Mouse (Mus musculus): ENCODE results near the gene Vsig10. TPM values are rescaled to one million over a fixed set of nuclear protein-coding genes. Genes with fewer than 3 reads are reported as not detected.

The Vsig10 gene
- total and polyA plus RNA-seq, 2 experiments, result 1.8 to 4.5 TPM

DNA sequence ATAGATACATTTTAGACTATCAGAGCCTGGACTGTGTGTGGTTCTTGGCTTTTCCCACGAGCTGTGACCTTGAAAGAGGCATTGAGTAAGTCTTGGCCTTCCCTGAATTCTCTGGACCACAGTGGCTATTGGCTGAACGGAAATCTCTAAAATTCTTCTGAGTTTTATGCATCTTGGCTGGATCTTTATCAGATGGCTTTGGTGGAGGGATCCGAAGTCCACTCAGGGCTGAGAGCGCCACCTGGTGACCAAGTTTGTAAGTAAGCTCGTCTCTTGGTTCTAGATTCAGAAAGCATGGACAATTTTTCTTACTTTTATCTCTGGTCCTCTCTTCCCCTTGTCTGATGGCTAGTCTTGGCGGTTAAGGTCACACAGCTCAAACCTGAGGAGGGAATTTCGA lies 13.9 kb upstream of the Vsig10 start:
- DNase-seq (ENCODE audit: extremely low read depth, low read depth, low spot score), result peak; percentile 59
- no peaks in the 10 kb centered on the region for H3K27me3 ChIP-seq (ENCODE audit: control insufficient read depth, insufficient read depth, low read length)
- no peaks in the 10 kb centered on the region for H3K79me2 ChIP-seq (ENCODE audit: control insufficient read depth, insufficient read depth, low read length)
- peaks cover 1% of the 10 kb centered on the region; the same call in 1 of the 2 replicates for H3K4me1 ChIP-seq (ENCODE audit: control insufficient read depth, insufficient read depth, low read length)
- H3K4me3 ChIP-seq (ENCODE audit: insufficient read depth, low read depth, low read length), result no peak overlapping the region
- no peak overlapping the region for H3K27ac ChIP-seq (replicated peaks; ENCODE audit: insufficient read depth, low read depth, low read length)
- no peaks in the 10 kb centered on the region for H3K36me3 ChIP-seq (ENCODE audit: control insufficient read depth, insufficient read depth, low read length)
- peak; percentile 75 for TF ChIP-seq CTCF (IDR thresholded peaks at IDR 0.05; ENCODE audit: low read depth, low read length)
- TF ChIP-seq POLR2A (IDR thresholded peaks at IDR 0.05; ENCODE audit: extremely low read depth, insufficient read depth, low read length), result no peak
- H3K9ac ChIP-seq (ENCODE audit: low read depth, low read length), result no peak overlapping the region
- WGBS, result 51% methylated on average over 7 of the region's 7 CpGs

DNA sequence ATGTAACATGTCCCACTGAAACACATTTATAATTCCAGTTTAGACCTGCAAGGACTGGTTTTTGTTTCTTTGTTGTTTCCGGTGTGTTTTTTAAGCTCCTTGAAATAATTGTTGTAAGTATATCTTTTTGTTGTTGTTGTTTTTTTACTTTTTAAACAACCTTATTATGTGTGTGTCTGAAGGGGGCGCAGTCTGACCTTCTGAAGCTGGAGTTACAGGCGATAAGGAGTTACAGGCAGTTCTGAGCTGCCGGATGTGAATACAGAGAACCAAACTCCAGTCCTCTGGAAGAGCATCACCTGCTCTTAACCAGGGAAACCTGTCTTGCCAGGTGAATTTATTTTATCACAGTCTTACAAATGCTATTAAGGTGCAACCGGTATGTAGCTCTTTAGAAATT lies 13.1 kb upstream of the Vsig10 start:
- 87% methylated on average over 5 of the region's 5 CpGs for WGBS
- TF ChIP-seq CTCF (IDR thresholded peaks at IDR 0.05; ENCODE audit: low read depth, low read length) (no peak), POLR2A (IDR thresholded peaks at IDR 0.05; ENCODE audit: extremely low read depth, insufficient read depth, low read length) (no peak)
- no peaks in the 10 kb centered on the region for H3K36me3 ChIP-seq (ENCODE audit: control insufficient read depth, insufficient read depth, low read length)
- peaks cover 1% of the 10 kb centered on the region; the same call in 1 of the 2 replicates for H3K4me1 ChIP-seq (ENCODE audit: control insufficient read depth, insufficient read depth, low read length)
- H3K27ac ChIP-seq (replicated peaks; ENCODE audit: insufficient read depth, low read depth, low read length), result no peak overlapping the region
- no peaks in the 10 kb centered on the region for H3K79me2 ChIP-seq (ENCODE audit: control insufficient read depth, insufficient read depth, low read length)
- H3K9ac ChIP-seq (ENCODE audit: low read depth, low read length), result no peak overlapping the region
- no peak overlapping the region for H3K4me3 ChIP-seq (ENCODE audit: insufficient read depth, low read depth, low read length)
- no peaks in the 10 kb centered on the region for H3K27me3 ChIP-seq (ENCODE audit: control insufficient read depth, insufficient read depth, low read length)
- DNase-seq (ENCODE audit: extremely low read depth, low read depth, low spot score), result no peak

DNA sequence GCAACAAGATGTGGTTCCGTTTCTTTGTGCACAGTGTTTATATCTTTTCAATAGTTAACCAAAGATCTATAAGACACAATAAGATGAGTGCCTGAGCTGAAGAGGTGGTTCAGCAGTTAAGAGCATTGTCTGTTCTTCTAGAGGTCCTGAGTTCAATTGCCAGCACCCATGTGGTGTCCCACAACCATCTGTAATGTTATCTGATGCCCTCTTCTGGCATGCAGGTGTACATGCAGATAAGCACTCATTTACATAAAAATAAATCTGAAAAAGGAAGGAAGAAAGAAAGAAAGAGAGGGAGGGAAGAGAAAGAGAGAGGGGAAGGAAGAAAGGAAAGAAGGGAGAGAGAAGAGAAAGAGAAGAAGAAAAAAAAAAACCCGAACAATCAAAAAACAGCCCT lies 12.1 kb upstream of the Vsig10 start:
- Histone ChIP-seq H3K36me3 (ENCODE audit: control insufficient read depth, insufficient read depth, low read length) (no peaks in the 10 kb centered on the region), H3K4me1 (ENCODE audit: control insufficient read depth, insufficient read depth, low read length) (peaks cover 1% of the 10 kb centered on the region; the same call in 1 of the 2 replicates), H3K9ac (ENCODE audit: low read depth, low read length) (no peak overlapping the region), H3K79me2 (ENCODE audit: control insufficient read depth, insufficient read depth, low read length) (no peaks in the 10 kb centered on the region), H3K4me3 (ENCODE audit: insufficient read depth, low read depth, low read length) (no peak overlapping the region), H3K27ac (replicated peaks; ENCODE audit: insufficient read depth, low read depth, low read length) (no peak overlapping the region), H3K27me3 (ENCODE audit: control insufficient read depth, insufficient read depth, low read length) (no peaks in the 10 kb centered on the region)
- 93% methylated on average over 2 of the region's 2 CpGs for WGBS
- TF ChIP-seq CTCF (IDR thresholded peaks at IDR 0.05; ENCODE audit: low read depth, low read length) (no peak), POLR2A (IDR thresholded peaks at IDR 0.05; ENCODE audit: extremely low read depth, insufficient read depth, low read length) (no peak)
- DNase-seq (ENCODE audit: extremely low read depth, low read depth, low spot score), result no peak

DNA sequence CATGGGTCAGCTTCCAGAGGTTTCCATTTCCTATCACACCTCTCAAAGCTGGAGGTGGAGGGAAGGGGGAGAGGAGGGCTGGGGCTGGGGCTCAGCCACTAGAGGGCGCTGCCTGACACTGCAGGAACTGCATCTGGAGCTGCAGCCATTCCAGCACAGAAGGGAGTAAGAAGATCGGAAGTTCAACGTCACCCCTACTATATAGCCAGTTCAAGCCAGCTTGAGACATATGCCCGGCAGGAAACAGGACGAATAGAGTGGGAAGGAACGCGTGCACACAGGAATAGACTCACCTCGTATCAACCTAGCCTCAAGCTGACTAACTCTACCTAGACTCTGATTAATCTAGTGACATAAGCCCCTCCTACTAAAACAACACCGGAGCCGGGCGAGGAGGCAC lies 11.2 kb upstream of the Vsig10 start:
- Histone ChIP-seq H3K36me3 (ENCODE audit: control insufficient read depth, insufficient read depth, low read length) (no peaks in the 10 kb centered on the region), H3K79me2 (ENCODE audit: control insufficient read depth, insufficient read depth, low read length) (no peaks in the 10 kb centered on the region), H3K27ac (replicated peaks; ENCODE audit: insufficient read depth, low read depth, low read length) (no peak overlapping the region), H3K27me3 (ENCODE audit: control insufficient read depth, insufficient read depth, low read length) (no peaks in the 10 kb centered on the region), H3K9ac (ENCODE audit: low read depth, low read length) (no peak overlapping the region), H3K4me3 (ENCODE audit: insufficient read depth, low read depth, low read length) (no peak overlapping the region), H3K4me1 (ENCODE audit: control insufficient read depth, insufficient read depth, low read length) (peaks cover 1% of the 10 kb centered on the region; the same call in 1 of the 2 replicates)
- 24% methylated on average over 11 of the region's 11 CpGs for WGBS
- peak; percentile 97 for TF ChIP-seq CTCF (IDR thresholded peaks at IDR 0.05; ENCODE audit: low read depth, low read length)
- no peak for TF ChIP-seq POLR2A (IDR thresholded peaks at IDR 0.05; ENCODE audit: extremely low read depth, insufficient read depth, low read length)
- peak; percentile 56 for DNase-seq (ENCODE audit: extremely low read depth, low read depth, low spot score)

DNA sequence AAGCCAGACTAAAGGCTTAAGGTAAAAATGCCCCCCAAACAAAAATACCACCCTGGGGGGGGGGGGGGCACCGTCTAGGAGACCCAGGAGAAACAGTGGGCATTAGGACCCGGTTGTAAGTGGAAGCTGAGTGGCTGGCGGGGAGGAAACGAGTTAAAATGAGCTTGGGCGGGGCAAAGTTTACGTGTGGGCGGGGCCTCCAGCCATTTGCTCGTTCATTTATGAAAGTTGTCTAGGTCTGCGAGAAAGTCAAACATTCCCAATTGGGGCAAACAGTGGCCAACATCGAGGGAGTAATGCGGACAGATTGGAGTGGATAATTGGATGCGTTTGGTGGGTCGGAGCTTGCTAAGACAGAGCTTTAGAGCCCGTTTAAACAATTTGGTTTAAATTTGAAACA lies 5.5 kb upstream of the Vsig10 start:
- H3K9ac ChIP-seq (ENCODE audit: low read depth, low read length), result no peak overlapping the region
- no peaks in the 10 kb centered on the region for H3K27me3 ChIP-seq (ENCODE audit: control insufficient read depth, insufficient read depth, low read length)
- no peak overlapping the region for H3K27ac ChIP-seq (replicated peaks; ENCODE audit: insufficient read depth, low read depth, low read length)
- H3K4me3 ChIP-seq (ENCODE audit: insufficient read depth, low read depth, low read length), result peak overlapping the region; percentile 6; the same call in 1 of the 2 replicates
- no peaks in the 10 kb centered on the region for H3K36me3 ChIP-seq (ENCODE audit: control insufficient read depth, insufficient read depth, low read length)
- no peaks in the 10 kb centered on the region for H3K79me2 ChIP-seq (ENCODE audit: control insufficient read depth, insufficient read depth, low read length)
- peak; percentile 45 for DNase-seq (ENCODE audit: extremely low read depth, low read depth, low spot score)
- 18% methylated on average over 14 of the region's 14 CpGs for WGBS
- H3K4me1 ChIP-seq (ENCODE audit: control insufficient read depth, insufficient read depth, low read length), result no peaks in the 10 kb centered on the region
- TF ChIP-seq CTCF (IDR thresholded peaks at IDR 0.05; ENCODE audit: low read depth, low read length) (no peak), POLR2A (IDR thresholded peaks at IDR 0.05; ENCODE audit: extremely low read depth, insufficient read depth, low read length) (no peak)

DNA sequence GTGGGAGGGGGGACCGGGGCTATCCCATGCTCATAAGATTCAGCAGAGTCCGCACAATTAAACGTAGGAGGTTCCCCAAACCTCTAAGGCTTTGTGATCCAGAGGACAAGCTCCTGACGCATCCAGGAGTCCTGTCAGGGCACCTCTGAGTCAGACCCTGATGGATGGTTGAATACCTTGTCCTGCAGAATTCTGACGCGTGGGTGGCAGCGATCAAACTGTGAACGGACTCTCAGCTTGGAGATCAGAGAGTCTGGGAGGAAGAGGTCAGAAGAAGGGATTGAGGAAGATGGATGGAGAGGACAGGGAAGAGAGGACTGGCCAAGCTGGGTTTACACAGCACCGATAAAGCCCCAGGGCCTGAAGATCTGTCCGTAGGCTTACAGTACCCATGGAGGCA lies 5.0 kb upstream of the Vsig10 start:
- no peak for DNase-seq (ENCODE audit: extremely low read depth, low read depth, low spot score)
- no peaks in the 10 kb centered on the region for H3K36me3 ChIP-seq (ENCODE audit: control insufficient read depth, insufficient read depth, low read length)
- H3K4me3 ChIP-seq (ENCODE audit: insufficient read depth, low read depth, low read length), result no peak overlapping the region
- no peak overlapping the region for H3K9ac ChIP-seq (ENCODE audit: low read depth, low read length)
- no peaks in the 10 kb centered on the region for H3K27me3 ChIP-seq (ENCODE audit: control insufficient read depth, insufficient read depth, low read length)
- H3K27ac ChIP-seq (replicated peaks; ENCODE audit: insufficient read depth, low read depth, low read length), result no peak overlapping the region
- TF ChIP-seq POLR2A (IDR thresholded peaks at IDR 0.05; ENCODE audit: extremely low read depth, insufficient read depth, low read length) (no peak), CTCF (IDR thresholded peaks at IDR 0.05; ENCODE audit: low read depth, low read length) (no peak)
- no peaks in the 10 kb centered on the region for H3K79me2 ChIP-seq (ENCODE audit: control insufficient read depth, insufficient read depth, low read length)
- 30% methylated on average over 10 of the region's 10 CpGs for WGBS
- no peaks in the 10 kb centered on the region for H3K4me1 ChIP-seq (ENCODE audit: control insufficient read depth, insufficient read depth, low read length)
